Mouse (Mus musculus): ENCODE data around the gene Kcnt1.
A peak's percentile ranks its signal among the peaks of the same experiment; 100 is the strongest.

Gene Kcnt1

DNA sequence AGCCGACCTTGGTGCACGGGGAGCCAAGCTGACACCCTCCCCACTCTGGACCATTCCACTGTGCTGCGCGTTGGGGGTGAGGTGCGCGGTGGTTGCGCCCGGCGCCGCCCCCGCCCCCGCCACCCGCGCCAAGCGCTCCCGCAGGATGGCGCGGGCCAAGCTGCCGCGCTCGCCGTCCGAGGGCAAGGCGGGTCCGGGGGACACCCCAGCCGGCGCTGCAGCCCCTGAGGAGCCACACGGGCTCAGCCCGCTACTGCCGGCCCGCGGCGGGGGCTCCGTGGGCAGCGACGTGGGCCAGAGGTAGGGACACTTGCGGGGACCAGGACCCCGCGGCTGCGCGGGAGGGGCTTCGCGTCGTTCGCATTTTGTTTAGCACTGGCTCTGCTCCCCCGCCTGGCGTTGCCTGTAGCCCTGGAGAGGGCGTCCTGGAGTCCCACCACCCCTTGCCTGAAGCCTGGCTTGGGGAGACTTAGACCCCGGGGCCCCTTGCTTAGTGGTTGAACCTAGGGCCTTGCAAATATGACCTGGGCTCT, 14.3 kb downstream of the Kcnt1 start:
- DNase-seq (ENCODE audit: low read depth, low spot score), result no peak

DNA sequence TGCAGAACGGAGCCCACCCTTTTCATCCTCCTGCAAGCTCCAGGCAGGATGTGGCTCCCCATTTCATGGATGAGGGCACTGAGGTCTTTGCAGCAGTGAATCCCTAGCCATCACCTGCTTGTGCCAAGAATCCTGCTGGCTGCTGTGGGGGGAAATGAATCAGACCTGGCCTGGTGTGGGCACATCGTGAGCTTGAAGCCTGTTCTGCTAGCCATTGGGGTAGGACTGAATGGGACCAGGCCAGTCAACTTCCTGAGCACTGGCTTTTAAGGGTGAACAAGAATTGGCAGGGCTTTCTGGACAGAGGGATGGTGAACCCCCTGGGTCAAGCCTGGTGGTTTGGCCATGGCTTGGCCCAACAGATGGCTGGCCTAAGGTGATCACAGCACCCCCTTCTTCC, 15.0 kb downstream of the Kcnt1 start:
- no peak for DNase-seq (ENCODE audit: low read depth, low spot score)

DNA sequence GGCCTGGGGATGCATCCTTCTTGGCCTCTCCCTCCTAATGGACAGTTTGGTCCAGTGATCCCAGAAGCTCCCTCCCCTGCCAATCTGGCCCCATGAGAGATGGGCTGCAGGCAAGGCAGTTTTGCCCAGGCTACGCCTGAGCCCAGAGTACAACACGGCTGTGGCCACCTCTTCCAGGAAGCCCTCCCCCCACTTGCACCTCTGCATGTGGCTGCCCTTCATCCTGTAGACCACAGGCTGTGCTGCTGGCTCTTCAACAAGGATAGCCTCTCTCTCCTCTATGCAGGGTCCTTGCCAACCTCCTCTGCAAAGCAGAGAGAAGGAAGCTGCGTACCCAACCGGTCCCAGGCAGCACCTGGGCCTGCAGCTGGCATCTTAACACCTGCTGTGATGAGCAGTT, 15.5 kb downstream of the Kcnt1 start:
- DNase-seq (ENCODE audit: low read depth, low spot score), result no peak

DNA sequence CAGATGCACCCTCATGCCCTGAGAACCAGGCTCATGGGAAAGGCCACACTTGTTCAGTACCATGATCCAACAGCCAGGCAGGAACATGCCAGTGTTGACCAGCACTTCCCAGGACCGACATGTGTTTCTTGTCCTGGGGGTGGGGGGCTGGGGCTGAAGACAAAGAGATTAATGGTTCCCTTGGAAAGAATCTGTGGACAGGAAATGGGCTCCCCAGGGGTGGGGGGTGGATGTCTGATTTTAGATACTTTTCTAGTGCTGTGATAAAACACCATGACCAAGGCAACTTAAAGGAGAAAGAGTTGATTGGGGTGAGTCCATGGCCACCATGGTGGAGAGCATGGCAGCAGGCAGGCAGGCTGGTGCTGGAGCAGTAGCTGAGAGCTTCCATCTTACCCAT, 18.7 kb downstream of the Kcnt1 start:
- no peak for DNase-seq (ENCODE audit: low read depth, low spot score)

DNA sequence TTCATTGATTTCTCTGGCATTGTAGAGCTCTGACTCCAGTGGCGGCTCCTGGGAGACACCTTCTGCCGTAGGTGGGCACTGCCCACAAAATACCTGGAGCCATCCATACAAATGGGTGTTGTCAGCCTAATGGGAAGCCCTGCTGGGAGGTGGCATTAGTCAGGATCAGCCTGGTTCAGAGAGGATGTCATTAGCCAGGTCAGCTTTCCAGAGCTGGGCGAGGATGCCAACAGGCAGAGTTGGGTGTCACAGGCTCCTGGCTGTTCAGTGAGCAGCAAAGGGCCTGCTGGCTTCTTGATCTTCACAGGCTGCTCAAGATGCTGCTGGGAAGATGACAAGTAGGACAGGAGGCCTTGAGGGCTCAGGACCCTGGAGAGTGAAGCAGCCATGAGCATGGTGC, 21.2 kb downstream of the Kcnt1 start:
- DNase-seq (ENCODE audit: low read depth, low spot score), result no peak

DNA sequence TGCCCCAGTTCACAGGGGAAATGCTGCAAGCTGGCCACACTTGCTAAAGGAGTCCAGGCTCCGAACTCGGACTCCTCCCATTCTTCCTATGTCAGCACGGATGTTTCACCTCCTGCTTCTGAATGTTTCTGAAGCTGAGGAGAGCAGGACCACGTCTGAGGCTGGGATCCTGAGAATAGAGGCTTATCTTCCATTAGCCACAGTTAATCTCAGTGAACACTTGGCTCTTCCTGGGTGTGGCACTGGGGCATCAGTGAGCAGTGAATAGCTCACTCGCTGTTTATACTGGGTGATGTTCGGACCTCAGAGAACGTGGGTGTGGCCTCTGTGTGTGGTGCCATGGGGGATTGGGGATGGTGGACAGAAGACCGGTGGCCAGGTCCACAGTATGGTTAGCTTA, 23.7 kb downstream of the Kcnt1 start:
- no peak for DNase-seq (ENCODE audit: low read depth, low spot score)

DNA sequence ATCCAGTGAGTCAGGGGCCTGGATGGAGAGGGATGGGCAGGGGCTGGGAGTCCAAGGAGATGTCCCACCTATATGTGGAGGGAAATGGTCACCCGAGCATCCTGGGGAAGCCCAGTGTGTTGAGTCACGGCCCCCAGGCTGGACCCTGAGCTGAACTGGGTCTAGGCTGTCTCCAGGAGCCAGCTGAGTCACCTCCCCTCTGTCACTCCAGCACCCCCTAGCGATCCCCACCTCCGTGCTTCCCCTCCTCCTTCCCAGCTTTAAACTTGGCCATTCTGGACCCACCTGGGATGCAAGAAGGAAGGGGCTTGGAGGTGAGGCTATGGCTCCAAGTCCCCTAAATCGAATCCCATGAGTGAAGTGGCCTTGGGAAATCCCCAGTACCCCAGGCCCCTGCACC, 24.6 kb downstream of the Kcnt1 start:
- DNase-seq (ENCODE audit: low read depth, low spot score), result no peak

DNA sequence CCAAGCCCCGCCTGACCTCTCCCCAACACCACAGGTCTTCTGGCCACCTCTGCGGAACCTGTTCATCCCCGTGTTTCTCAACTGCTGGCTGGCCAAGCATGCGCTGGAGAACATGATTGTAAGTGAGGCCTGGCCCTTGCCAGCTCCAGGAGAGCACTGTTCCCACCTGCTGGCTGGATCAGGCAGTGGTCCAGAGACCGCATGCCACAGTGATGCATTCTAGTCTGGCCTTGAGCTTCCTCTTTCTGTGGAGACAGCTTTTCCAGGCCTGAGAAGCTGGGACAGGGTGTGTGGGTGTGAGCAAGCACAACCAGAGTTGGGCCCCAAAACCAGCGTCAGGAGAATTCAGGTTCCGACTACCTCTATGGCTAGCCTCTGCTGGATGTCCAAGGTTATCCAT, 28.9 kb downstream of the Kcnt1 start:
- DNase-seq (ENCODE audit: low read depth, low spot score), result no peak

DNA sequence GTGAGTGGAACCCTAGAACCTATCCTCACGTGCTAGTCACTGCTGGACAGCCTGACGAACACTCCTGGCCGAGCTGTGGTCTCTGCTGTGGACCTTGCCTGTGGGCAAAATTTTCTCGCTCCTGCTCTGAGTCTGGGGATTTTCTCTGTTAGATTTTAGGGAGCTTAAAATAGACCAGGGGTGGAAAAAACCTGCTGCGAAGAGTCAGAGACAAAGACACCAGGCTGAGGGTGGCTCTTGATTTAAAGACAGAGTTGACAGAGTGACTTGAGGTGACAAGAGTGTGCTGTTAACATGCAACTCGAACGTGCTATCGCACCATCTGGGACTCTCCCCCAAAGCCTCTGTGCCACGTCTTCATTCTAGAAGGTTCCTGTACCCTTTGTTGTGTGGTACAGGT, 35.4 kb downstream of the Kcnt1 start:
- no peak for DNase-seq (ENCODE audit: low read depth, low spot score)

DNA sequence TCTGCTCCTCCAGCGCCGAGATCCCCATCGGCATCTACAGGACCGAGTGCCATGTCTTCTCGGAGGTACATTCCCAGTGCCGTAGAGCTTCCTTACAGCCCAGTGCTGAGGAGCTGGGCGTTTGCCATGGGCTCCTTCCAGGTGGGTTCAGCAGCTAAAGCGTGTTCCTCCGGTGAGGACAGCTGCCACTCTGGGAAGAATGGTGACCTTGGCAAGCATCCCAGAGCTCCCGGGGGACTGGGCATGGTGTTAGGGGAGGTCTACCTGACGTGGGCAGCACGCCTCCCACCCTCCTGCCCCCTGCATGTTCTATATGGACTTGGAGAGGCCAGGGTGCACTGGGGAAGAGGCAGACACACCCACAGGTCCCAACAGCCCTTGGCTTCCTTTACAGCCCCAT, 46.3 kb downstream of the Kcnt1 start:
- DNase-seq (ENCODE audit: low read depth, low spot score), result no peak

DNA sequence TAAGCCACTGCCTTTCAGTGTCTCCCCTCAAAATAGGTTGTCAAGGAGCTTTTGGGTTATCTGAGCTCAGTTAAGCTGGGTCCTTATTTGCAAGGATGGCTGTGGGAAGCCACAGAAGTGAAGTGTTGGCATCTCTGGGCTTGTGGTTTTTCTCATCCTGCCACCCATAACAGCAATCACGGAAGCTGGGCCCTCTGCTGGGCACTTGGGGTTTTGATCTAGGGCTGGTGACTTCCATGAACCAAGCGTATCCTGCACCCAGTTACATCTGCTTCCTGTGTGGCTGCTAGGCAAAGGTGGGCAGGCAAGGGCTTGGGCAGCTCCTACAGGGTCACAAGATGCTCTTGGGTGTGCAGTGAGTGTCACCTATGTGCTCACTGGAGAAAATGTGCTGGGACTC, 49.7 kb downstream of the Kcnt1 start:
- DNase-seq (ENCODE audit: low read depth, low spot score), result no peak

DNA sequence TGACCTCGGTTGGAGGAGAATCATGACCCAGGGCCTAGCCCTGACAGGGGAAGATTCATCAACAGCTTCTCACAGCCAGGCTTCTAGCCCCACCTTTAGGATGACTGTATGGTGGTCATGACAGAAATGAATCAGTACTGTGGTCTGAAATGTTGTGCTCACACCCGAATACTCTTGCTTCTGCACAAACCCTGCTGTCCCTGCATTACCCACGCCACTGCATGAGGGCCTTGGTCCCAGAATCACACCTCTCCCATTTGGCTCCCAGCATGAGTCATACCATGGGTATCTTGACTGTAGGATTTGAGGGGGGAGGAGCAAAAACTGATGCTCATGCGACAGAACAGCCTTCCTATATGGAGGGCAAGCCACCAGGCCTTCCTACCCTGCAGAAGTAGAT, 50.7 kb downstream of the Kcnt1 start:
- DNase-seq (ENCODE audit: low read depth, low spot score), result no peak

DNA sequence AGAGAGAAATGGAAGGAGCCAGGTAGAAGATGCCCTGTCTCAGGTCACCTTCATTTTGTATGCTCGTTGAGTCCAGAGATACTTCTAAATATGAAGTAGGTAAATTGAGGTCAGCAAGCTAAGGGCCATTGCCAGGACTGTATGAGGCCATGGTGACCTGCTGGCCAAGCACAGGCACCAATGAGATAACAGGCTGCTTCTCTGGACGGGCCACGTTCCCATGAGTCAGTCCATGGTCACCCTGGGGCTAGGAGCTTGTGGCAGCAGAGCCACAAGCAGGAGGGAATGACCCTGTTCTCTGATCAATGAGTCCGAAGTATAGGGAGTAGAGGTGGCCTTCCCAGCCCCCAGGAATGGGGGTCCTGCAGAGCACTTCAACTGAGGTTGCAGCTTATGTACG, 51.3 kb downstream of the Kcnt1 start:
- no peak for DNase-seq (ENCODE audit: low read depth, low spot score)

DNA sequence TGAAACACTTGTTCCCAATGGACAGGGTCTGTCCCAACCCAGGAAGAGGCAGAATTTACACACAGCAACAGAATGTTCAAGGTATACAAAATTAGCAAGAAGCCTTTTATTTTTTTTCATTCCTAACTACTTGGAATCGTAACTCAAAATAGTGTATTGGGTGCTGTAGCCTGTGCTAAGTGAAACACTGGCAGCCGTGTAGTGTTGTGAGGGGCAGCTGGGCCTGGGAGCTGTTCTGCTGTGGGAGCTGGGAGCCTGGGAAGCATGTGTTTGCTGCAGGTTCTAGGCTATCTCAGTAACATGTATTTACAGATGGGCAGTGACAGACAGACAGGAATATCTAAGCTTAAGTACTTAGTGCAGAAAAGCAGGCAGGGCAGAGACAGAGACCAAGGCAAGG, 54.9 kb downstream of the Kcnt1 start:
- no peak for DNase-seq (ENCODE audit: low read depth, low spot score)

DNA sequence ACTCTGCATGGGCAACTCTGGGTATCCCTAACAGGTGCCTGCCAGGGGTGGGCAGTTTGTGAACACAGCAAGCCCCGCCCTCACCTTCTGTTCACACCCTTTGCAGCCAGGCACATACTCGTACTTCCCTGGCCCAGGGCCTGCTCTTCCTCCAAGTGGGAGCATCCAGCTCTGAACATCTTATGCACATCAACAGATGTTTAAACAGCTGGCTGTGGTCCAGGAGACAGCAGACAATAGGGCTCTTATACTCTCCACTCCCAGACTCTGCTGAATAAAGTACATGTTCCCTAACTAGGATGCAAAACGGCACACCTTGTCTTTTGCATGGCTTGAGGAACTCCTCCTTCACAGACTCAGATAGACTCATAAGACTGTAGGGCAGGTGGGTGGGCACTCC, 56.4 kb downstream of the Kcnt1 start:
- DNase-seq (ENCODE audit: low read depth, low spot score), result no peak

DNA sequence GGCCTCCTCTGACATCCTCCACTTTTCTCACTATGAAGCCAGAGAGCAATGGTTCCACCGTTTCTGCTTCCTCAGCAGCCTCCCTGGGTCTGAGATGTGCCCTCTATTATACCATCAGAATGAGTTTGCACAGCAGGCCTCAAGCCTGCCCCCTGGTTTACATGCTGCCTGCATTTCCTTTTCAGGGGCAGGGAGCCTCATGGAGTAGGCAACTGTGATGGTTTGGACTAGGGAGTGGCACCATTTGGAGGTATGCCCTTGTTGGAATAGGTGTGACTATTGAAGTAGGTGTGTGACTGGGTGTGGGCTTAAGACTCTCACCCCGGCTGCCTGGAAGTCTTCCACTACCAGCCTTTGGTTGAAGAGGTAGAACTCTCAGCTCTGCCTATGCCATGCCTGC, 60.3 kb downstream of the Kcnt1 start:
- no peak for DNase-seq (ENCODE audit: low read depth, low spot score)

DNA sequence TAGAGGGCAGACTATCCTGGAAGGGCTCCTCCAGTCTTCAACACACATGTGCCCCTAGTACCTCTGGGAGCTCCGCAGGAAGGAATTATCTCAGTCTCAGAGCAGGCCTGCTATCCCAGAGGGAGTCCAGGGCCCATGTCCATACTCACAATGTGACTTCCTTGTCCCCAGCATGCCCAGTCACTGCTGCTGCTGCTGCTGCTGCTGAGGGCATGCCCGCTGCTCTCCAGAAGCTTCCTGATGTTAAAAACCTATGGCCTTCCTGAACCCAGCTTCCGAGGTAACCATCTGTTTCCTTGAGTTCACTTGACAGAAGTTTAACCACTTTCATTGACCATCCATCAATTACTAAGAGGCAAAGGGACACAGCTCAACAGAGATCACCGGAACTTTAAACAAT, 61.4 kb downstream of the Kcnt1 start:
- DNase-seq (ENCODE audit: low read depth, low spot score), result no peak

DNA sequence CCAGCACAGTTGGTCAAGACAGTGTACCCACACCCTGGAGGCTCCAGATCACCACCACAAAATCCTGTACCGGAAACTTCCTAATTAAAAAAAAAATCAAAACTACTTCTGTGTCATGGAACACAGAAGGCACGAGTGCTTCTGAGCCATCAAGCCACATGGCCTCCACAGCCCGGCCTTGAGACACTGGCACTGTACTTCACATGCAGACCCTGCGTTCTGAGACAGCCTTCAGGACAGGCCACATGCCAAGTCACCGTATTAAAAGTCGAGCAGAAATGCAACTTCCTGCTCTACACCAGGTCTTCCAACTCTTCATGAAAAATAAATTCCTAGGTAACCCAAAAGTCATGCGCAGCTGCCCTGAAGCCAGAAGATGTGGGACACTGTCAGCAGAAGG, 64.3 kb downstream of the Kcnt1 start:
- no peak for DNase-seq (ENCODE audit: low read depth, low spot score)

DNA sequence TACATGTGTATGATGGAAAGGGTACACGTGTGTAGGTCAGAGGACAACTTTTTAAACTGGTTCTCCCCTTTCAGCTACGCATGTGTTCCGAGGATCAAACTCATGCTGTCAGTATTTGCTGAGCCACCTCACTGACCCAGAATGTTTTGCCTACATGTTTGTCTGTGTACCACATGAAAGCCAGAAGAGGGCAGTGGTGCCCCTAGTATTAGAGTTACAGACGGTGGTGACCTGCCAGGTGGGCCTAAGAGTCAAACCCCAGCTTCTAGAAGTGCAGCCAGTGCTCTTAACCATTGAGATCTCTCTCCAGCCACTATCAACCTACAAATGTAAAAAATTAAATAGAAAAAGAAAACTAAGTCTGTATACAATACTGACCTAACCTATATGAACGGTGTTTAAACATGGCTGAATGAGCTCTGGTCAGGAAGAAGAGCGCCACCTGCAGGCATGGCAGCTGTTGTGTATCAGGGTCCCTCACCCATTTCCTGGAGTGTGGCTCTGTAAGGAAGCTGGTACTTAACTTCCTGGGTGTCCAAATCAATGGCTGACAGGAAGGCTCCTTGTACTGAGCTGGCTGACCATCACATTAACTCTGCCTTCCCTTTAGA, 67.8 kb downstream of the Kcnt1 start:
- DNase-seq (ENCODE audit: low read depth, low spot score), result peak; percentile 42

DNA sequence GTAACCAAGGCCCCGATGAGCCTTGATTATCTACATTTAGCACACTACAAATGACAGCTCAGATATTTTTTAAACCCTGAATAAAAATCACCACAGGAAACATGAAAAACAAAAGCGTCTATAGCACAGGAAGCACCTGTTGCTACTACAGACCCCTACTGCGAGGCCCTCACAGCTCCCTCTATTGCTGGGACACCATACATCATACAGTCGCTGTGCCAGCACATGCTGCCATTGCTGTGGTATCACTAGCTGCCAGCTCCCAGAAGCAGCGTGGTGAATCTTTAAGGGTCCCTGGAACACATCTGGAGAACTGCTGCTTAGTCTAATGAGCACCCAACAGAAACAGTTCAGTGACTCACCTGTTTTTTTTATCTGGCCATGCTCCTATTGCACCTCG, 77.0 kb downstream of the Kcnt1 start:
- no peak for DNase-seq (ENCODE audit: low read depth, low spot score)

DNA sequence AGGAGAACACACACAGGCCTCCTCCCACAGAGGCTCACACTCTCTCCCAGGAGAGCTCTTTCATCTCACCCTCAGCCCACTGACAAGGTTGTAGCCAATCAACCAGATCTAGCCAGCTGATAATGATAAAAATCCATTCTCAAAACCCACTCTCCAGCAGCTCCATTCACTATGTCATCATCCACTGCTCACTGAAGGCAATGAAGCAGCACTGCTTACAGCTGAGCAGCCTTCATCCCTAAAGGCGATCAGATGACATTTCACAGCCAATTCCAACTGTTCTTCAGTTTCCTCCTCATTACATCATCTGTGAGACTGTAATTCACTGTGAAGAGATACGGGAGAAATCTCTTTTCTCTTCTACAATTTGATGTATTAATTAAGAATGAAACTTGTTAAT, 80.3 kb downstream of the Kcnt1 start:
- DNase-seq (ENCODE audit: low read depth, low spot score), result no peak

DNA sequence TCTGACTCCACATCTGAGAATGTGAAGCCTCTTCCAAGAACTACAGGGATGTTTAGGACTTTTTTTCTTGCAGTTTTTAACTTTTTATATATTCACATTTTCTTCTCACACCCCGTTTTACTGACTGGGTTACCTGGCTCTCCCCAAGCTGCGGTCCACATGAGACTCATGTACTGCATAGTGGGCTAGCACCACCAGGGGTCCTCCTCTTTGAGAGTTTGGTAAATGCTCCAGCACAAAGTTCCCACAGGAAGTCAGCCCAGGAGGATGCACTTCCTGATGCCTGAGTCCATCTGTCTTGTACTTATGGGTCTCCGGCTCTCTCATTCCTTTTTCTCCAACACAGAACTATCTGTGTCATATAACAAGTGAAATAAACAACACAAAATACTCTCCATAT, 84.4 kb downstream of the Kcnt1 start:
- no peak for DNase-seq (ENCODE audit: low read depth, low spot score)

DNA sequence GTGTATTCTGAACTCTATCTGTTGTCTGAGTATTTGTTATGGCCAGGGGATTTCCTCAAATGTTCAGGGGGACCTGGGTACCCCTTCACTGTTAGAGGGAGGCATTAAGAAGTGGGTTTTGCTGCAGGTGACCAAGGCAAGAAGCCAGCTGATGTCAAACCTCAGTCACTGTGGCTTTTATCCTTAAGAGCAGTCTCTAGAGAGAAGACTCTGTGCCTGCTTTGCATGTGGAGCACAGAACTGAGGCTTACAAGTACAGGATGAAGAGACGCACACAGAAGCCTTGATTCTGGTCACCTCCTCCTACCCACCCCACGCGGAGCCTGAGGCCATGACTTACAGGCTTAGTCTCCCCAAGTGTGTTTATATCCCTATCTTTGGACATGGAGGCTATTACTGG, 85.8 kb downstream of the Kcnt1 start:
- DNase-seq (ENCODE audit: low read depth, low spot score), result no peak
